Mouse (Mus musculus): Measurements from ENCODE around the gene Zfp512.

DNA sequence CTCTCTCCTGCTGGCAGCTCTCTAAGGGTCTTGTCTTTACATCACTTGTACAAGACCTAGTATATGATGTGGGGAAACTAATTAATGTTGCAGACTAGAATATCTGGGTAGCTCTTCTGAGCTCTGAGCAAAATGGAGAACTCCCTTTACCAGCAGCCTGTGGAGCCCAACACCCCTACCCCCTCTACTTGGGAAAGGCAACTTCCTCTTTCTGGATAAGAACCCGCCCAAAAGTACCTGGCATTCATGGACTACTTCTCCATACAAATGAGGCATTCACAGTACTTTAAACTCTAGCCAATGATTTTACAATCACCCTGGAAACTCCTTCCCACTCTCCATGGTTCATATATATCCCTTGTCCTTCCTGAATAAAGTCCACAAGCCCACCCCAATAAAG lies 60.2 kb downstream of the Zfp512 start:
- TF ChIP-seq CTCF (conservative IDR thresholded peaks at IDR 0.05; ENCODE audit: low read length) = no peak
- TF ChIP-seq NANOG (IDR thresholded peaks at IDR 0.05; ENCODE audit: borderline replicate concordance, low read length) = no peak

Data from E14TG2a.4 (cell line).